Mouse (Mus musculus) kidney, embryonic 15.5 days (tissue): ENCODE results near the gene Lrp8. TPM values are rescaled to one million over a fixed set of nuclear protein-coding genes. Genes with fewer than 3 reads are reported as not detected.

ENCODE experiments used
- ATAC-seq: fragments of 200-750 bp; cut with Nextera tagmentation; replicated peaks from 2 replicates; pipeline ENCODE4 v1.8.0; 2017; ENCODE audit warnings: moderate TSS enrichment; ENCODE audit not compliant: low FRiP score
- H3K27ac ChIP-seq: fragments of 300-500 bp; sonication (generic); 2 replicates; pipeline ENCODE4 v1.5.1; 2015; ENCODE audit warnings: mild to moderate bottlenecking, inconsistent platforms
- H3K27me3 ChIP-seq: fragments of 300-500 bp; sonication (generic); 2 replicates; pipeline ENCODE4 v1.6.1; 2015; ENCODE audit warnings: inconsistent platforms
- H3K36me3 ChIP-seq: fragments of 300-500 bp; sonication (generic); 2 replicates; pipeline ENCODE4 v1.6.1; 2015; ENCODE audit warnings: inconsistent platforms
- H3K4me1 ChIP-seq: fragments of 300-500 bp; sonication (generic); 2 replicates; pipeline ENCODE4 v1.6.1; 2015; ENCODE audit warnings: inconsistent platforms
- H3K4me2 ChIP-seq: fragments of 300-500 bp; sonication (generic); 2 replicates; pipeline ENCODE4 v1.6.1; 2015; ENCODE audit warnings: moderate library complexity, mild to moderate bottlenecking, inconsistent platforms
- H3K4me3 ChIP-seq: fragments of 300-500 bp; sonication (generic); replicated peaks from 2 replicates; pipeline ENCODE4 v1.5.1; 2015; ENCODE audit warnings: mild to moderate bottlenecking, inconsistent platforms
- H3K9ac ChIP-seq: fragments of 300-500 bp; sonication (generic); 2 replicates; pipeline ENCODE4 v1.6.1; 2015; ENCODE audit warnings: mild to moderate bottlenecking, inconsistent platforms
- H3K9me3 ChIP-seq: fragments of 300-500 bp; sonication (generic); replicated peaks from 2 replicates; pipeline ENCODE4 v1.6.1; 2016; ENCODE audit warnings: inconsistent platforms
- WGBS: fragments of 180-500 bp; shearing (Covaris S2); methylation state at CpG from one replicate; pipeline ENCODE4 v1.1.7; 2015; ENCODE audit warnings: mixed read lengths; 5-methylcytosine and 5-hydroxymethylcytosine counted together
- polyA plus RNA-seq: library from polyadenylated mRNA; unstranded; fragments of >200 nt; fragmentation: Nextera tagmentation; extraction: Ambion mirVana; gene quantifications from 2 replicates; pipeline ENCODE4 v1.2.1, GENCODE M21; 2015

Gene Lrp8
- polyA plus RNA-seq = 2.2 and 2.6 TPM in 2 replicates

GRCm38 (mm10) chr4:107802185-107802449 lies at the start of gene Lrp8:
Gene Lrp8 (plus strand): TSS chr4:107802261.
- peaks cover 40% of the 10 kb centered on the region for H3K4me1 ChIP-seq
- peaks cover 35% of the 10 kb centered on the region for H3K27me3 ChIP-seq
- 1% methylated on average over 28 of the region's 44 CpGs for WGBS

GRCm38 (mm10) chr4:107756222-107756621 lies 45.8 kb upstream of the Lrp8 start:
- peak overlapping the region; percentile 14; the same call in 1 of the 2 replicates for H3K4me2 ChIP-seq
- H3K9ac ChIP-seq = no peak overlapping the region
- ATAC-seq = peak; percentile 44; the same call in 1 of the 2 replicates
- no peak overlapping the region for H3K4me3 ChIP-seq
- no peaks in the 10 kb centered on the region for H3K36me3 ChIP-seq
- H3K27me3 ChIP-seq = peaks cover 7% of the 10 kb centered on the region; the same call in 1 of the 2 replicates
- peaks cover 21% of the 10 kb centered on the region for H3K4me1 ChIP-seq
- WGBS = 6% methylated on average over 10 of the region's 10 CpGs
- H3K9me3 ChIP-seq = no peaks in the 10 kb centered on the region
- H3K27ac ChIP-seq = no peak overlapping the region

More at GRCm38 (mm10) chr4:107802185-107802449, at the start of gene Lrp8:
- peak within 1 kb of the TSS; percentile 75 for H3K4me3 ChIP-seq
- no peaks in the 10 kb centered on the region for H3K36me3 ChIP-seq
- no peak for ATAC-seq
- peak within 1 kb of the TSS; percentile 59 for H3K9ac ChIP-seq
- no peaks in the 10 kb centered on the region for H3K9me3 ChIP-seq
- H3K4me2 ChIP-seq = peak within 1 kb of the TSS; percentile 100
- peak within 1 kb of the TSS; percentile 67 for H3K27ac ChIP-seq

- Histone ChIP-seq H3K4me2 (no peak overlapping the region), H3K9me3 (no peaks in the 10 kb centered on the region), H3K9ac (no peak overlapping the region), H3K4me3 (no peak overlapping the region), H3K36me3 (no peaks in the 10 kb centered on the region), H3K4me1 (peaks cover 21% of the 10 kb centered on the region), H3K27me3 (peaks cover 7% of the 10 kb centered on the region; the same call in 1 of the 2 replicates), H3K27ac (no peak overlapping the region)
- WGBS = 77% methylated on average over 15 of the region's 15 CpGs
- no peak for ATAC-seq
These were observed 44.3 kb upstream of the Lrp8 start for GRCm38 (mm10) chr4:107757487-107758470.

- no peaks in the 10 kb centered on the region for H3K36me3 ChIP-seq
- H3K9me3 ChIP-seq = no peaks in the 10 kb centered on the region
- no peak overlapping the region for H3K4me2 ChIP-seq
- WGBS = 88% methylated on average over 9 of the region's 9 CpGs
- H3K4me1 ChIP-seq = peaks cover 21% of the 10 kb centered on the region
- H3K4me3 ChIP-seq = no peak overlapping the region
- H3K9ac ChIP-seq = no peak overlapping the region
- ATAC-seq = no peak
- H3K27ac ChIP-seq = no peak overlapping the region
- H3K27me3 ChIP-seq = peaks cover 7% of the 10 kb centered on the region; the same call in 1 of the 2 replicates
These were observed 43.1 kb upstream of the Lrp8 start for GRCm38 (mm10) chr4:107758938-107759337.

GRCm38 (mm10) chr4:107763001-107763400 lies 39.1 kb upstream of the Lrp8 start:
- no peak for ATAC-seq
- no peak overlapping the region for H3K4me2 ChIP-seq
- WGBS = 74% methylated on average over 3 of the region's 3 CpGs

GRCm38 (mm10) chr4:107763598-107763997 lies 38.5 kb upstream of the Lrp8 start:
- Histone ChIP-seq H3K36me3 (no peaks in the 10 kb centered on the region), H3K4me1 (no peaks in the 10 kb centered on the region), H3K27ac (no peak overlapping the region), H3K4me2 (no peak overlapping the region), H3K9me3 (no peaks in the 10 kb centered on the region), H3K27me3 (peaks cover 9% of the 10 kb centered on the region; the same call in 1 of the 2 replicates), H3K9ac (no peak overlapping the region), H3K4me3 (no peak overlapping the region)
- WGBS = 92% methylated on average over 2 of the region's 2 CpGs
- ATAC-seq = no peak

More at GRCm38 (mm10) chr4:107763001-107763400, 39.1 kb upstream of the Lrp8 start:
- no peaks in the 10 kb centered on the region for H3K4me1 ChIP-seq
- peaks cover 7% of the 10 kb centered on the region; the same call in 1 of the 2 replicates for H3K27me3 ChIP-seq
- H3K9ac ChIP-seq = no peak overlapping the region
- no peak overlapping the region for H3K4me3 ChIP-seq
- no peaks in the 10 kb centered on the region for H3K9me3 ChIP-seq
- no peaks in the 10 kb centered on the region for H3K36me3 ChIP-seq
- H3K27ac ChIP-seq = no peak overlapping the region

GRCm38 (mm10) chr4:107765196-107765813 lies 36.8 kb upstream of the Lrp8 start:
- H3K4me2 ChIP-seq = no peak overlapping the region
- no peak for ATAC-seq
- H3K36me3 ChIP-seq = no peaks in the 10 kb centered on the region
- 71% methylated on average over 9 of the region's 9 CpGs for WGBS
- H3K27me3 ChIP-seq = 0 out of 2 replicates have a peak, but pooled peaks cover 4% of the 10 kb centered on the region
- no peaks in the 10 kb centered on the region for H3K9me3 ChIP-seq
- H3K4me1 ChIP-seq = no peaks in the 10 kb centered on the region
- H3K27ac ChIP-seq = no peak overlapping the region
- no peak overlapping the region for H3K9ac ChIP-seq
- no peak overlapping the region for H3K4me3 ChIP-seq

- WGBS = 67% methylated on average over 5 of the region's 5 CpGs
- ATAC-seq = no peak
- H3K4me1 ChIP-seq = no peaks in the 10 kb centered on the region
These were observed 35.9 kb upstream of the Lrp8 start for GRCm38 (mm10) chr4:107766182-107766581.

GRCm38 (mm10) chr4:107772122-107772825 lies 29.8 kb upstream of the Lrp8 start:
- Histone ChIP-seq H3K9me3 (no peaks in the 10 kb centered on the region), H3K36me3 (no peaks in the 10 kb centered on the region), H3K4me3 (no peak overlapping the region), H3K9ac (no peak overlapping the region), H3K4me1 (peaks cover 10% of the 10 kb centered on the region), H3K27me3 (0 out of 2 replicates have a peak, but pooled peaks cover 4% of the 10 kb centered on the region), H3K4me2 (no peak overlapping the region), H3K27ac (no peak overlapping the region)
- no peak for ATAC-seq
- 73% methylated on average over 16 of the region's 16 CpGs for WGBS

More at GRCm38 (mm10) chr4:107766182-107766581, 35.9 kb upstream of the Lrp8 start:
- Histone ChIP-seq H3K4me3 (no peak overlapping the region), H3K36me3 (no peaks in the 10 kb centered on the region), H3K4me2 (no peak overlapping the region), H3K9ac (no peak overlapping the region), H3K27ac (no peak overlapping the region), H3K9me3 (no peaks in the 10 kb centered on the region), H3K27me3 (0 out of 2 replicates have a peak, but pooled peaks cover 4% of the 10 kb centered on the region)

- H3K27me3 ChIP-seq = no peaks in the 10 kb centered on the region
- H3K27ac ChIP-seq = no peak overlapping the region
- H3K4me1 ChIP-seq = peaks cover 10% of the 10 kb centered on the region
- no peak for ATAC-seq
- no peaks in the 10 kb centered on the region for H3K36me3 ChIP-seq
- WGBS = 82% methylated on average over 2 of the region's 2 CpGs
- H3K9ac ChIP-seq = no peak overlapping the region
- H3K4me3 ChIP-seq = no peak overlapping the region
- H3K4me2 ChIP-seq = no peak overlapping the region
- no peaks in the 10 kb centered on the region for H3K9me3 ChIP-seq
These were observed 27.2 kb upstream of the Lrp8 start for GRCm38 (mm10) chr4:107774868-107775267.

GRCm38 (mm10) chr4:107775672-107776071 lies 26.4 kb upstream of the Lrp8 start:
- H3K9ac ChIP-seq = no peak overlapping the region
- 29% methylated on average over 7 of the region's 7 CpGs for WGBS
- H3K4me3 ChIP-seq = no peak overlapping the region
- H3K4me1 ChIP-seq = peaks cover 10% of the 10 kb centered on the region
- no peak overlapping the region for H3K27ac ChIP-seq
- no peak overlapping the region for H3K4me2 ChIP-seq
- no peaks in the 10 kb centered on the region for H3K9me3 ChIP-seq
- no peaks in the 10 kb centered on the region for H3K36me3 ChIP-seq
- H3K27me3 ChIP-seq = 0 out of 2 replicates have a peak, but pooled peaks cover 7% of the 10 kb centered on the region
- ATAC-seq = 0 out of 2 replicates have a peak, but pooled peaks have one; percentile 25
